Mouse (Mus musculus) liver, postnatal 0 days (tissue): Measurements from ENCODE around the gene Sdr42e1.

Experiments used
- CTCF ChIP-seq: sonication (generic); IDR thresholded peaks from 2 replicates; pipeline ENCODE4 v1.5.1; 2016; ENCODE audit warnings: antibody characterized with exemption, low read depth
- EP300 ChIP-seq: IDR thresholded peaks from 2 replicates; pipeline ENCODE4 v1.6.1; 2016; ENCODE audit warnings: antibody characterized with exemption, low read depth, mild to moderate bottlenecking

DNA sequence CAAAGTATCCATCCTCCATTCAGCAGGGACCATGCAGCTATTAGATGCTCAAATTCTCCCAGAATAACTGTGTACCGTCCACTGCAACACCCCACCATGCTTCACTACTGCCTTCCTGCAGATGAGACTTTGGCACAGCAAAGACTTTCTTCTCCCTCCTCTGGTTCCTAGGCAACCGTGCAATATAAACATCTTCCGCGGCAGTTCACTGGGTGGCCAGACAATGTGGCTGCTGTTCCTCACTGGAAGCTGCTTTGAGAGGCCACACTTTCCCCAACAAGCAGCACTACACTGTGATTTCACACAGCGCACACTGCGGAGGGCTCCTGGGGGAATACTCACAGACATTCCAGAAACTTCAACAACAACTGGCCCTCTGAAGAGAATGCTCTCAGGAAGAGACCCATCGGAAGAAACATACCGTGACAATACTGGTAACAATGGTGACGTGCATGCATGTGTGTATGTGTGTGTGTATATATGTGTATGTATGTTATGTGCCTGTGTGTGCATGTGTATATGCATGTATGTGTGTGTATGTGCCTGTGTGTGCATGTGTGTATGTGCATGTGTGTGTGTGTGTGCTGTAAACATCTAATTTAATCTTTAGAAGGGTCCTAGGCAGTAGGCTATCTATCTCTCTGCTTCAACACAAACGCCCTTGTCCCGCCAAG lies 13.0 kb downstream of the Sdr42e1 start:
- TF ChIP-seq CTCF (no peak), EP300 (no peak)
